Mouse (Mus musculus): ENCODE data around the gene Nkx1-1.

DNA sequence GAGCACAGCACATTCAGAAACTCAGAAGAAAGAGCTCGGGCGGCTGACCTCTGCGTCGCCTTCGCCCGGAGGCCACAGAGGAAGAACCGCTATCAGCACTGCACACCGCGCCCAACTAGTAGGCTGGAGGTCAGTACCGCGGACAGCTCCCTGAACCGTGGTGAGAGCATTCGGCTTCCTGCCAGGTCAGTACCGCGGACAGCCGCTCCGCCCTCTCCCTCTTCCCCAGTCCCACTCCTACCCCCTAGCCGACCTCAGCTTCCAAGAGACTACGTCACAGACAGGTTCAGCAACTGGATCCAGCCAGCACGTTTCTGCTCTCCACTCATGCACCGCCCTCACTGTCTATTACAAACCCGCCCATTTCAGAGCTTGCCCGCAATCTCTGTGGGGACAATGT lies 4.4 kb upstream of the Nkx1-1 start:
- no peak for TF ChIP-seq MAFK (IDR thresholded peaks at IDR 0.05; ENCODE audit: insufficient read depth, low read depth, low read length)
- no peak for TF ChIP-seq ZC3H11A (IDR thresholded peaks at IDR 0.05; ENCODE audit: borderline replicate concordance, low read depth, low read length)

Data from ES-E14 (cell line).